Mouse (Mus musculus) intestine, embryonic 15.5 days (tissue): ENCODE results near the gene Skint2. TPM values are rescaled to one million over a fixed set of nuclear protein-coding genes. Genes with fewer than 3 reads are reported as not detected.

Source experiments
- ATAC-seq: fragments of 200-750 bp; cut with Nextera tagmentation; 2 replicates; pipeline ENCODE4 v1.8.0; 2017; ENCODE audit warnings: moderate TSS enrichment, moderate library complexity
- H3K27ac ChIP-seq: fragments of 300-500 bp; sonication (generic); 2 replicates; pipeline ENCODE4 v1.5.1; 2015; ENCODE audit warnings: mild to moderate bottlenecking, inconsistent platforms
- H3K27me3 ChIP-seq: fragments of 300-500 bp; sonication (generic); replicated peaks from 2 replicates; pipeline ENCODE4 v1.6.1; 2015; ENCODE audit warnings: inconsistent platforms
- H3K36me3 ChIP-seq: fragments of 300-500 bp; sonication (generic); 2 replicates; pipeline ENCODE4 v1.6.1; 2015; ENCODE audit warnings: inconsistent platforms
- H3K4me1 ChIP-seq: fragments of 300-500 bp; sonication (generic); replicated peaks from 2 replicates; pipeline ENCODE4 v1.6.1; 2015; ENCODE audit warnings: inconsistent platforms
- H3K4me2 ChIP-seq: fragments of 300-500 bp; sonication (generic); replicated peaks from 2 replicates; pipeline ENCODE4 v1.6.1; 2015; ENCODE audit warnings: mild to moderate bottlenecking, inconsistent platforms
- H3K4me3 ChIP-seq: fragments of 300-500 bp; sonication (generic); replicated peaks from 2 replicates; pipeline ENCODE4 v1.5.1; 2015; ENCODE audit warnings: inconsistent platforms
- H3K9ac ChIP-seq: fragments of 300-500 bp; sonication (generic); 2 replicates; pipeline ENCODE4 v1.6.1; 2015; ENCODE audit warnings: inconsistent platforms
- H3K9me3 ChIP-seq: fragments of 300-500 bp; sonication (generic); 2 replicates; pipeline ENCODE4 v1.6.1; 2016; ENCODE audit warnings: inconsistent platforms
- WGBS: fragments of 180-500 bp; shearing (Covaris S2); methylation state at CpG from one replicate; pipeline ENCODE4 v1.1.7; 2015; 5-methylcytosine and 5-hydroxymethylcytosine counted together
- polyA plus RNA-seq: library from polyadenylated mRNA; unstranded; fragments of >200 nt; fragmentation: Nextera tagmentation; extraction: Ambion mirVana; gene quantifications from 2 replicates; pipeline ENCODE4 v1.2.1, GENCODE M21; 2015

The Skint2 gene
- polyA plus RNA-seq: not detected in 2 replicates

DNA sequence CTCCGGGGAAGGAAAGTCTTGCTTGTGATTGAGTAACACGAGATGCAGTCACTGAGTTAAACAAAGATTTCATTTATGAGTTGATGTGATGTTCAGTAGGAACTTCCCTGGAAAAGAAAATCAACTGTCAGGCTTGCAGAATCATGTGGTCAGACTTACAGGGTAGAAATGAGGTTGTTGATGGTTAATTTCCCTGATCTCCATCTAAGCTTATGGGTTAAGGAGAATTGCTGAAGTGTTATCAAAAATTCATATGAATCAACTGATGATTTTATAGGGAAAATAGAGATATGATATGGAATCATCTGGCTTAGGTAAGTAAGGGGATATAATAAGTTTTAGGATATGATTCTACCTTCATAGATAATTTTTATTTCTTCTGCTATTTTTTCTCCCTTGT lies at the start of gene Skint2:
Skint2 (plus strand) TSS at position 301 of the 400 bp plus-strand sequence.
- no peak within 1 kb of the TSS for H3K4me3 ChIP-seq
- no peak within 1 kb of the TSS for H3K9ac ChIP-seq
- no peak within 1 kb of the TSS for H3K4me2 ChIP-seq
- H3K27me3 ChIP-seq: no peaks in the 10 kb centered on the region
- H3K27ac ChIP-seq: no peak within 1 kb of the TSS
- WGBS: 78% methylated on average over 2 of the region's 2 CpGs
- ATAC-seq: no peak
- H3K4me1 ChIP-seq: no peaks in the 10 kb centered on the region
- no peaks in the 10 kb centered on the region for H3K36me3 ChIP-seq
- no peaks in the 10 kb centered on the region for H3K9me3 ChIP-seq

Other genes starting within 250 kb of the Skint2 start
- gene Skint9, start 123.2 kb upstream of the Skint2 start, polyA plus RNA-seq: not detected in 2 replicates
- gene Skint10, start 217.7 kb downstream of the Skint2 start, polyA plus RNA-seq: not detected in 2 replicates